Mouse (Mus musculus) kidney, embryonic 14.5 days (tissue): Measurements from ENCODE around the gene Il6ra. TPM values are rescaled to one million over a fixed set of nuclear protein-coding genes. Genes with fewer than 3 reads are reported as not detected.
"Not testable (repeated sequence)": the region's sequence is repeated elsewhere in the genome, so short reads cannot be mapped to it uniquely, and the experiment has no call there.

Source experiments
- ATAC-seq: fragments of 200-750 bp; cut with Nextera tagmentation; 2 replicates; pipeline ENCODE4 v1.8.0; 2017; ENCODE audit warnings: moderate number of reproducible peaks, mild to moderate bottlenecking, moderate TSS enrichment, moderate library complexity; ENCODE audit not compliant: low FRiP score, low TSS enrichment
- H3K27ac ChIP-seq: fragments of 300-500 bp; sonication (generic); 2 replicates; pipeline ENCODE4 v1.5.1; 2014; ENCODE audit warnings: low read depth, mild to moderate bottlenecking, low read length, moderate library complexity, mixed read lengths
- H3K27me3 ChIP-seq: fragments of 300-500 bp; sonication (generic); 2 replicates; pipeline ENCODE4 v1.6.1; 2014; ENCODE audit warnings: mild to moderate bottlenecking, low read length; ENCODE audit not compliant: control insufficient read depth, insufficient read depth
- H3K36me3 ChIP-seq: fragments of 300-500 bp; sonication (generic); 2 replicates; pipeline ENCODE4 v1.6.1; 2014; ENCODE audit warnings: low read length, mixed read lengths; ENCODE audit not compliant: control insufficient read depth, insufficient read depth
- H3K4me1 ChIP-seq: fragments of 300-500 bp; sonication (generic); 2 replicates; pipeline ENCODE4 v1.6.1; 2014; ENCODE audit warnings: low read length, mixed read lengths; ENCODE audit not compliant: control insufficient read depth, insufficient read depth
- H3K4me2 ChIP-seq: fragments of 300-500 bp; sonication (generic); replicated peaks from 2 replicates; pipeline ENCODE4 v1.6.1; 2014; ENCODE audit warnings: low read depth, mild to moderate bottlenecking, low read length
- H3K4me3 ChIP-seq: fragments of 300-500 bp; sonication (generic); 2 replicates; pipeline ENCODE4 v1.5.1; 2014; ENCODE audit warnings: mild to moderate bottlenecking, low read length
- H3K9ac ChIP-seq: fragments of 300-500 bp; sonication (generic); 2 replicates; pipeline ENCODE4 v1.6.1; 2014; ENCODE audit warnings: low read depth, mild to moderate bottlenecking, low read length, moderate library complexity
- H3K9me3 ChIP-seq: fragments of 300-500 bp; sonication (generic); 2 replicates; pipeline ENCODE4 v1.6.1; 2016; ENCODE audit warnings: low read length; ENCODE audit not compliant: control insufficient read depth
- WGBS: fragments of 180-500 bp; shearing (Covaris S2); extraction: QIAGEN DNeasy Blood & Tissue Kit; methylation state at CpG from one replicate; pipeline ENCODE4 v1.1.7; 2014; 5-methylcytosine and 5-hydroxymethylcytosine counted together
- polyA plus RNA-seq: library from polyadenylated mRNA; unstranded; fragments of >200 nt; fragmentation: Nextera tagmentation; extraction: Ambion mirVana; gene quantifications from 2 replicates; pipeline ENCODE4 v1.2.1, GENCODE M21; 2014

Il6ra gene
- polyA plus RNA-seq, 1 experiment from 2014 or later = 0.55 TPM

GRCm38 (mm10) chr3:89867651-89868050 lies 45.3 kb downstream of the Il6ra start:
- no peak overlapping the region for H3K4me2 ChIP-seq
- 68% methylated on average over 4 of the region's 4 CpGs for WGBS
- ATAC-seq = no peak
- H3K9me3 ChIP-seq = no peaks in the 10 kb centered on the region
- H3K4me1 ChIP-seq = peaks cover 10% of the 10 kb centered on the region; the same call in 1 of the 2 replicates
- no peaks in the 10 kb centered on the region for H3K36me3 ChIP-seq
- H3K27me3 ChIP-seq = no peaks in the 10 kb centered on the region
- no peak overlapping the region for H3K9ac ChIP-seq
- H3K27ac ChIP-seq = no peak overlapping the region
- H3K4me3 ChIP-seq = no peak overlapping the region

DNA sequence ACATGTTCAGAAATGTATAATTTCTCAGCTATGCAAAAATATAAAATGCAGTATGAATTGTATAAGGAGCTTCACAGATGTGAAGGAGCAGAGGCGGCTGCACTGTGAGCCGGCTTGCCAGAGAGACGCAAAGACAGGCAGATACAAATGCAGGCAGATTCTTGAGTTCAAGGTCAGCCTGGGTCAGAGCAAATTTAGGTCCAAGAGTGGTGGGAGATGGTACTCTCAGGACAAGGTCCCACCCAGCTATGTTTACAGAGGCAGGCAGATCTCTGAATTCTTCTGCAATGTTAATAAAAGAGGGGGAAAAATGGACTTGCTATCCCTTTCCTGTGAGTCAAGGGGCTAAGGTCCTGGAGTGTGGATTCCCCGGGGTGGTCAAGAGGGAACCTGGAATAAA lies 47.2 kb downstream of the Il6ra start:
- Histone ChIP-seq H3K9me3 (no peaks in the 10 kb centered on the region), H3K4me3 (no peak overlapping the region), H3K4me2 (no peak overlapping the region), H3K4me1 (peaks cover 7% of the 10 kb centered on the region; the same call in 1 of the 2 replicates), H3K9ac (no peak overlapping the region), H3K36me3 (no peaks in the 10 kb centered on the region), H3K27me3 (no peaks in the 10 kb centered on the region), H3K27ac (no peak overlapping the region)
- 84% methylated on average over 4 of the region's 4 CpGs for WGBS
- no peak for ATAC-seq

DNA sequence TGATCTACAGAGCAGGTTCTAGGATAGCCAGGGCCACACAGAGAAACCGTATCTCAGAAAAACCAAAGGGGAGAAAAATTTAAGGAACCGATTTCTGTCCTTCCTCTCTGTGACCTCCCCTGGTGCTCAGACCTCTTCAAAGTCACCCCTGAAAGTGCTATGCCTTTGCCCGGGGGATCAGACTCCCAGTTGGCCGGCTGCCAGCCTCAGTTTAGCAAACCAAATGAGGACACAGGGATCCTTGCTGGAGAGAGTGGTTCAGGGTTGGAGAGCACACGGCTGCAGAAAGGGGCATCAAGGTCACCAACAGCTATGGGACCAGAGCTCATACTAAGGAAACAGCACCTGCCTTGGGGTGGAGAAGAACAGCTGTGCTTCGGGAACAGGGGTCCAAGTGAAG lies 48.0 kb downstream of the Il6ra start:
- WGBS = 71% methylated on average over 6 of the region's 6 CpGs
- Histone ChIP-seq H3K9me3 (no peaks in the 10 kb centered on the region), H3K27me3 (no peaks in the 10 kb centered on the region), H3K4me2 (no peak overlapping the region), H3K9ac (no peak overlapping the region), H3K4me1 (peaks cover 7% of the 10 kb centered on the region; the same call in 1 of the 2 replicates), H3K36me3 (no peaks in the 10 kb centered on the region), H3K27ac (no peak overlapping the region), H3K4me3 (no peak overlapping the region)
- no peak for ATAC-seq

- H3K36me3 ChIP-seq = no peaks in the 10 kb centered on the region
- H3K9ac ChIP-seq = no peak overlapping the region
- no peaks in the 10 kb centered on the region for H3K27me3 ChIP-seq
- no peak overlapping the region for H3K4me3 ChIP-seq
- H3K4me1 ChIP-seq = peaks cover 7% of the 10 kb centered on the region; the same call in 1 of the 2 replicates
- no peak overlapping the region for H3K27ac ChIP-seq
- H3K9me3 ChIP-seq = no peaks in the 10 kb centered on the region
- no peak for ATAC-seq
- WGBS = 68% methylated on average over 9 of the region's 9 CpGs
- H3K4me2 ChIP-seq = no peak overlapping the region
Measured at GRCm38 (mm10) chr3:89863716-89864509, 49.1 kb downstream of the Il6ra start.

- WGBS = 82% methylated on average over 3 of the region's 3 CpGs
- not testable (repeated sequence) for H3K27me3 ChIP-seq
Measured at GRCm38 (mm10) chr3:89863276-89863675, 49.7 kb downstream of the Il6ra start.

GRCm38 (mm10) chr3:89862182-89862761 lies 50.7 kb downstream of the Il6ra start:
- ATAC-seq = no peak

More at GRCm38 (mm10) chr3:89863276-89863675, 49.7 kb downstream of the Il6ra start:
- H3K9ac ChIP-seq, H3K27ac ChIP-seq, ATAC-seq, H3K4me3 ChIP-seq, H3K9me3 ChIP-seq, H3K4me1 ChIP-seq, H3K4me2 ChIP-seq, H3K36me3 ChIP-seq: not testable (repeated sequence)

GRCm38 (mm10) chr3:89861070-89861469 lies 51.9 kb downstream of the Il6ra start:
- no peak overlapping the region for H3K4me2 ChIP-seq
- peak; percentile 50; the same call in 1 of the 2 replicates for ATAC-seq

More at GRCm38 (mm10) chr3:89862182-89862761, 50.7 kb downstream of the Il6ra start:
- WGBS = 71% methylated on average over 8 of the region's 8 CpGs
- H3K4me1 ChIP-seq = no peaks in the 10 kb centered on the region
- no peaks in the 10 kb centered on the region for H3K36me3 ChIP-seq
- no peaks in the 10 kb centered on the region for H3K9me3 ChIP-seq
- no peak overlapping the region for H3K9ac ChIP-seq
- H3K27me3 ChIP-seq = no peaks in the 10 kb centered on the region
- no peak overlapping the region for H3K4me2 ChIP-seq
- H3K4me3 ChIP-seq = no peak overlapping the region
- no peak overlapping the region for H3K27ac ChIP-seq

DNA sequence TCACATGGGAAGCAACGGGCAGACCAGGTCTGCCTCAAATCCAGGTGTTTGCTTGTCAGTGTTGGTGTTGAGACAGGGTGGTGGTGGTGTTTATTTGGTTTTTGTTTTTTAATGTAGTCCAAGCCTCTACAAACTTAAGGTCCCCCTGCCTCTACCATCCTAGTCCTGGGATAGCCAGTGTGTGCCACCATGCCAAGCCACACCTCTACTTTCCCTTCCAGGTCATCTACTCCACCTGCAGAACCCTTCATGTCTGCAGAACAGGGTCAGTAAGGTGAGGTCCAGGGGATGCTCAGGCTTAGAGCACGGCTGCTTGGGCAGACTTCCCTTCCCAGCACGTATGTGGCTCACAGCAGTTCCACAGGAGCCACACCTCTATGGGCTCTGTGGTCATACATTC lies 52.7 kb downstream of the Il6ra start:
- Histone ChIP-seq H3K4me1 (no peaks in the 10 kb centered on the region), H3K27ac (no peak overlapping the region), H3K4me3 (no peak overlapping the region), H3K36me3 (no peaks in the 10 kb centered on the region), H3K9me3 (no peaks in the 10 kb centered on the region), H3K4me2 (no peak overlapping the region), H3K27me3 (no peaks in the 10 kb centered on the region), H3K9ac (no peak overlapping the region)
- 84% methylated on average over 3 of the region's 3 CpGs for WGBS
- no peak for ATAC-seq

More at GRCm38 (mm10) chr3:89861070-89861469, 51.9 kb downstream of the Il6ra start:
- Histone ChIP-seq H3K9ac (no peak overlapping the region), H3K4me3 (no peak overlapping the region), H3K4me1 (no peaks in the 10 kb centered on the region), H3K27ac (no peak overlapping the region), H3K36me3 (no peaks in the 10 kb centered on the region), H3K27me3 (no peaks in the 10 kb centered on the region), H3K9me3 (no peaks in the 10 kb centered on the region)
- 33% methylated on average over 4 of the region's 4 CpGs for WGBS

GRCm38 (mm10) chr3:89859936-89860335 lies 53.1 kb downstream of the Il6ra start:
- H3K36me3 ChIP-seq = no peaks in the 10 kb centered on the region
- H3K4me1 ChIP-seq = no peaks in the 10 kb centered on the region
- no peaks in the 10 kb centered on the region for H3K9me3 ChIP-seq
- no peak overlapping the region for H3K27ac ChIP-seq
- no peak overlapping the region for H3K9ac ChIP-seq
- 64% methylated on average over 3 of the region's 3 CpGs for WGBS
- no peaks in the 10 kb centered on the region for H3K27me3 ChIP-seq
- no peak overlapping the region for H3K4me3 ChIP-seq
- H3K4me2 ChIP-seq = no peak overlapping the region
- no peak for ATAC-seq
